Mouse (Mus musculus) left cerebral cortex, postnatal 25 days (tissue): ENCODE data around the gene Olfr905. TPM values are rescaled to one million over a fixed set of nuclear protein-coding genes. Genes with fewer than 3 reads are reported as not detected.

Source experiments
- DNase-seq, 2 experiments: peaks; one replicate each; pipeline ENCODE4 v3.0.0; 2022; ENCODE audit warnings: low spot score in 2 of 2, mixed read lengths in 1 of 2
- intact Hi-C: fragments of 180-260 bp; cut with DNase I; formaldehyde crosslinking; loops from one replicate; pipeline ENCODE4 v1.15.1; 2025
- total RNA-seq, 2 experiments: library from RNA; stranded (reverse); gene quantifications; 2 replicates each; pipeline ENCODE4 v1.2.3; 2021

The Olfr905 gene
- total RNA-seq: not detected

DNA sequence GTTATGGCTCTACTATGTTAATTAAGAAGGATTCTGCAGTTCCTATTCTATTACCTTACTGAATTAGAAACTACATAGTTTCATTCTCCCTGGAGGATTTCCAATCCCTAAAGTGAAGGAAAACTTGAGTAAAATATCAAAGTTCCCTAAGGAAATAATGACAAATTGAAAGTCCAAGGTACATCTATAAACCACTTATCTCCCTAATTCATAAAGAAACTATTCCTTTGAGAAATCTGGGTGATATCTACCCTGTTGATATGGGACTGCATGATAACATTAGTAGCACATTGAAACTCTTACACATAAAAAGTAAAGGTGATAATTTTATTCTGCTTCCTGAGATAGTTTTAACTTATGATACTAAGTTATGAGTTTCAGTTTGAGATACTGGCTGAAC is at the start of gene Olfr905:
Gene Olfr905, plus strand, starts transcription at position 301 of the 400 bp plus-strand sequence.
- DNase-seq: no peak
- intact Hi-C loops: no loop called here

DNA sequence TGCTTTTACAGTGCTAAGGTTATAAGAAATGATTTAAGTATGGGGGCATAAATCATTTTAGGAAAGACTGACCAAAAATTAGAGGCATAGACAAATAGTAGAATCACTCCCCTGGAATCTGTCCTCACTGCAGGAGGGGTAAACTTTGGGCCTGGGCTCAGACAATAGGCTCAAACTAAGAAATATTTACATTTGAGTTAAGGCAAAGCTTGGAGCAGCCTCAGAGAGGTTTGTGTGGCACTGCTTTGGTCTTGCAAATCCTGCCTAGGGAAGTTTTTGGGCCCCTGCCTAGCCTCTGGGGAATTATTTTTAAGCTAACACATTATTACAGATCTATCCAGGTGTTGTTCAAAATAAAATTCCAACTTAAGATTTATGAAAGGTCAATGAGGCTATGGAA is 47.1 kb upstream of the Olfr905 start:
- intact Hi-C loops: no loop called here
- DNase-seq: no peak

DNA sequence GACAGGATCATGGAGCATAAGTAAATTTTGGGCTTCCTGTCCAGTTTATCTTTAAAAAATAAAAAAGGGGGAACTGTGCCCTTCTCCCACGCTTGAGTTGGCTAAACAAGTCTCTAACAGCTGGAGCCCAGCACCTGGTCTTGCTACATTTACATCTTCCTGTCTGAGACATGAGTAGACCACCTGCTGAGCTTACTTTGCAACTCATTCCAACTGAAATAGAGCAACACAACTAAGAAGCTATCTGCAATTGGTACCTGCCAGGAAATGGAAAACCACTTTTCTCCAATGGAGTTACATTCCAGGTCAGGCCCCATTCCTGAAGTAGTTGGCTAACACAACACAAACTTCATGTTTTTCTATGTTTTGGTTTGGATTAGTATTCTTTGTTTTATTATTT is 43.9 kb upstream of the Olfr905 start:
- DNase-seq: no peak
- intact Hi-C loops: no loop called here

DNA sequence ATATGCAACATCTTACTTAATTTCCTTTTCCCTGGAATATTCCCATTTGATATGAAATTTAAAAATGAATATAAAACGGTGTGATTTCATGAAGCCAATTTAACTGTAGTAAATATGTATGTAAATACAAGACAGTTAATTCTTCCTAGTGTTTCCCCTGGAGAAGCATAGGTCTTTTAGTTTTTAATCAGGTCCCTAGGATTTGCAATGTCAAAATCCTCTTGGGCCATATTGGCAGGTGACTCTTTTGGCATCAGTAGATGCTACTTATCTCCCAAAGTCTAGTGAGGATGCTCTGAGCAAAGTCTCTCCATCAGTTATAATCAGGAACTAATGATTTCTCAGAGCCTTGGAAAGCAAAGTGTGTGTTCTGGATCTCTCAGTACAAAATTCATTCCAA is 41.8 kb upstream of the Olfr905 start, which contains the start of gene Olfr901:
Gene Olfr901, plus strand, starts transcription at position 301 of the 400 bp plus-strand sequence.
- no peak for DNase-seq
- intact Hi-C loops: no loop called here

DNA sequence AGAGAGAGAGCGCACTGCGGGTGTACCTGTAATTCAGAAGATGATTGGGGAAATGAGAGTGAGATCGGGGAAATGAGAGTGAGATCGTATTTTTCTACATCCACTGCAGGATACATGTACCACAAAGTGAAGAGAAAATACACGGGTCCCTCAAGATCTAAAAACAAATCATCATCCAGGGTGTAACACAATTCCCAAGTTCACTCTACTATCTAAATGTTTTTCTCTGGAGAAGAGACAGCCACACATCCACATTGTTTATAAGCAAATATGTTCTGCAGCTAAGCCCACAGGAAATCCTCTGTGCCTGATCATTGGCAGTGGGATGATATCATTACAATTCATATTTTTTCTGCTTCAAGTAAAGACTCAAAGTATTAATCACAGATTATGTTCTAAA is 23.6 kb upstream of the Olfr905 start, which contains the start of gene Olfr902:
Gene Olfr902, plus strand, starts transcription at position 301 of the 400 bp plus-strand sequence.
- no peak for DNase-seq
- intact Hi-C loops: no loop called here

DNA sequence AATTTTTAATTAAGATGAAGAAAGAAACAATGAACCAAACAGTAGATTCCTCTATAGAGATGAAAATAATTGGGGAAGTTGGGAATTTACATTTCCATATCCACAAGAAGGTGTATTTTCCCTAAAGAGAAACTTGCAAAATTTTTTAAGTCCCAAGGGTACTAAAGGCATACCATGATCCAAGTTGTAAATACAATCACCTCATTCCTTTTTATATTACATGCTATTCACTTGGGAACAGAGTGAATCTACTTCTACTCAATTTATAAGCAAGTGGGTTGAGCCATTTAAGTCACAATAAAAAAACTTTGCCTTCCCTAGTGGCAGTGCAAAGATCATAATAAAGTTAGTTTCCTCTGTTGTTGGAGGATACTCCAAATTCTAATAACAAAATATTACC is 8.1 kb upstream of the Olfr905 start, which contains the start of gene Olfr904:
Gene Olfr904, plus strand, starts transcription at position 301 of the 400 bp plus-strand sequence.
- intact Hi-C loops: no loop called here
- DNase-seq: no peak

DNA sequence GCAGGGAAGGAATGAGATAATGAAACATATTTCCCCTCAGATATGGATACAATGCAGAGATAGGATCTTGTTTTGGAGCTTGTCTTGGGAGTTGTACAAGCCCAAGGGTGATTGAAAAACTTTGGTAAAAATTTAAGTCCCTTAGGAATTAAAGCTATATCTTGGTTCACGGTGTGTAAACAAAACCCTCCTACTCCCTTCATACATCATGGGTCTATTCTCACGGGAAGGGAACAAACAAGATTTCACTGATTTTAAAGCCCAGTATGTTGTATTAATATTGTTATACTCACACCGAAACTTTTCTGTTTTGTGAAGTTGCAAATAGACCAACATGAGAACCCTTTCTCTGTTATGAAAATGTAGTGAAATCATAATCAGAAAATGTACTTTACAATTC is 15.9 kb downstream of the Olfr905 start, which contains the start of gene Olfr906:
Gene Olfr906, plus strand, starts transcription at position 301 of the 400 bp plus-strand sequence.
- intact Hi-C loops: no loop called here
- no peak for DNase-seq

DNA sequence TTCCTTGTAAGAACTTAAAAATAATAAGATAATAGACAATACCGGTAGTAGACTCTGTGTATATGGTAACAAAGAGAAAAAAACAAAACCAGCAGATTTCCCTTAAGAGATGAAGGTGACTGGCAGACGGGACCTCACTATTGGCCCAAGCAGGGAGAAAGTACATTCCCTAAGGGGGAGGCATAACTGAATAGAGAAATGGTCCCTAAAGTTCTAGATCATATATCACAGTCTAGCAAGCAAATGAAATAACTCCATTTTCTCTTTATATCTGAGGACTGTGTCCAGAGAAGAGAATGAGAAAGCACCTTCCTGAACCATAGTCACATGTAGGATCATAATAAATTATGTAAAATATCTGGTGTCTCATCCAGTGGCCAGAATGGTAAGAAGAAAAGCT is 24.6 kb downstream of the Olfr905 start, which contains the start of gene Olfr907:
Gene Olfr907, plus strand, starts transcription at position 301 of the 400 bp plus-strand sequence.
- intact Hi-C loops: no loop called here
- no peak for DNase-seq

DNA sequence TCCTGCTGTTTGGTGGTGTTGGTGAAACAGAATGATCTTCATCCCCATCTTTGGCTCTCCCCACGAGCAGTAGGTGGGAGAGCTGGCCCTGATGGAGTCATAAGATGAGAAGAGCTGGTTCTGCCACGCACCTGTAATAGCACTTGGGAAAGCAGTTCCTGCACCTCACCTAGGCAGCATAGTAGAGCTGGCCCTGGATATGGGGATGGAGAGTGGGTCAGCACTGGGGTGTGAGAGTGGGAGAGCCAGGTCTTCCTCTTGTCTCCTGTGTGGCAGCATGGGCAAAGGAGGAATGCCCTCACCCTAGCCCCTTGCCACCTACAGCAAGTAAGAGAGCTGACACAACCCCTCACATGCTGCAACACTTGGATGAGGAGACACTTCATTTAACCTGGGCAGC is 41.4 kb downstream of the Olfr905 start:
- no peak for DNase-seq
- intact Hi-C loops: no loop called here

DNA sequence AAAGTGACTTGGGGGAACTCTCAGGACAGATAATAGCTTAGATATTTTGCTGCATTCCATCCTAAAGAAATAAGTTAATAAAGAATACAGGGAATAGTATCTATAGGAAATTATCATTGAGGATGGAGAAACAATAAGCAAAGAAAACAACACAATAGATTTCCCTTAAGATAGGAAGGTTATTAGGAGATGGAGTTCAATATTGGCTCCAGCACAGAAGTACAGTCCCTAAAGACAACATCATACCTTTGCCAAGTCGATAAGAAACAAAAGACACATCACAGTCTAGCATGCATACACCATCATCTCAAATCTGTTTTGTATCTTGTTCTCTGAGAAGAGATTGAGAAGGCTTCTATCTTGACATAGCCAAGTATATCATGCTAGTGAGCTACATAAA is 50.4 kb downstream of the Olfr905 start, which contains the start of gene Olfr911-ps1:
Gene Olfr911-ps1, plus strand, starts transcription at position 301 of the 400 bp plus-strand sequence.
- intact Hi-C loops: no loop called here

More for the DNA sequence above, 50.4 kb downstream of the Olfr905 start, which contains the start of gene Olfr911-ps1:
- DNase-seq: no peak

Other genes starting within 250 kb of the Olfr905 start
- gene Olfr143, start 218.3 kb upstream of the Olfr905 start, total RNA-seq: not detected
- gene Olfr895, start 203.3 kb upstream of the Olfr905 start, total RNA-seq: not detected
- gene Olfr896-ps1, start 180.0 kb upstream of the Olfr905 start, total RNA-seq: not detected
- not detected for gene Olfr25, start 142.0 kb upstream of the Olfr905 start, total RNA-seq
- not detected for gene Olfr898, start 122.7 kb upstream of the Olfr905 start, total RNA-seq
- not detected for gene Olfr250, start 104.2 kb upstream of the Olfr905 start, total RNA-seq
- not detected for gene Olfr251, start 94.0 kb upstream of the Olfr905 start, total RNA-seq
- gene Olfr147, start 69.4 kb upstream of the Olfr905 start, total RNA-seq: not detected
- gene Olfr901, start 41.7 kb upstream of the Olfr905 start, total RNA-seq: not detected
- gene Olfr902, start 23.5 kb upstream of the Olfr905 start, total RNA-seq: not detected
- not detected for gene Olfr904, start 8.0 kb upstream of the Olfr905 start, total RNA-seq
- gene Olfr906, start 16.0 kb downstream of the Olfr905 start, total RNA-seq: not detected
- gene Olfr907, start 24.7 kb downstream of the Olfr905 start, total RNA-seq: not detected
- not detected for gene Olfr911-ps1, start 50.5 kb downstream of the Olfr905 start, total RNA-seq
- gene Olfr910, start 66.7 kb downstream of the Olfr905 start, total RNA-seq: not detected
- gene Olfr912, start 109.1 kb downstream of the Olfr905 start, total RNA-seq: not detected
- gene Olfr913, start 121.7 kb downstream of the Olfr905 start, total RNA-seq: not detected
- gene Olfr914, start 134.0 kb downstream of the Olfr905 start, total RNA-seq: not detected
- not detected for gene Olfr916, start 188.8 kb downstream of the Olfr905 start, total RNA-seq
- not detected for gene Olfr917, start 194.7 kb downstream of the Olfr905 start, total RNA-seq
- not detected for gene Olfr918, start 203.5 kb downstream of the Olfr905 start, total RNA-seq
- gene Olfr919, start 232.6 kb downstream of the Olfr905 start, total RNA-seq: not detected
- 1 to 10 TPM; 7.2 to 7.9 TPM for gene Vwa5a, start 247.2 kb downstream of the Olfr905 start, total RNA-seq